Mouse (Mus musculus) lung, embryonic 14.5 days (tissue): ENCODE results near the gene Pcbp4. TPM values are rescaled to one million over a fixed set of nuclear protein-coding genes. Genes with fewer than 3 reads are reported as not detected.

Experiments
- ATAC-seq: fragments of 200-750 bp; cut with Nextera tagmentation; 2 replicates; pipeline ENCODE4 v1.8.0; 2017; ENCODE audit warnings: mild to moderate bottlenecking, moderate TSS enrichment, moderate library complexity; ENCODE audit not compliant: insufficient read depth
- DNase-seq: peaks from one replicate; pipeline ENCODE4 v3.0.0-alpha.2; 2015
- H3K27ac ChIP-seq: fragments of 300-500 bp; sonication (generic); 2 replicates; pipeline ENCODE4 v1.5.1; 2014; ENCODE audit warnings: low read depth, mild to moderate bottlenecking, moderate library complexity
- H3K27me3 ChIP-seq: fragments of 300-500 bp; sonication (generic); 2 replicates; pipeline ENCODE4 v1.6.1; 2014; ENCODE audit warnings: low read length, control low read depth; ENCODE audit not compliant: insufficient read depth
- H3K36me3 ChIP-seq: fragments of 300-500 bp; sonication (generic); 2 replicates; pipeline ENCODE4 v1.6.1; 2014; ENCODE audit warnings: control low read depth; ENCODE audit not compliant: insufficient read depth
- H3K4me1 ChIP-seq: fragments of 300-500 bp; sonication (generic); 2 replicates; pipeline ENCODE4 v1.6.1; 2014; ENCODE audit warnings: antibody characterized with exemption, control low read depth; ENCODE audit not compliant: insufficient read depth
- H3K4me2 ChIP-seq: fragments of 300-500 bp; sonication (generic); 2 replicates; pipeline ENCODE4 v1.6.1; 2014; ENCODE audit warnings: mild to moderate bottlenecking
- H3K4me3 ChIP-seq: fragments of 300-500 bp; sonication (generic); 2 replicates; pipeline ENCODE4 v1.5.1; 2014; ENCODE audit warnings: low read depth, low read length
- H3K9ac ChIP-seq: fragments of 300-500 bp; sonication (generic); 2 replicates; pipeline ENCODE4 v1.6.1; 2014
- H3K9me3 ChIP-seq: fragments of 300-500 bp; sonication (generic); 2 replicates; pipeline ENCODE4 v1.6.1; 2016; ENCODE audit warnings: low read depth, low read length, control low read depth
- CTCF ChIP-seq: IDR thresholded peaks from 2 replicates; pipeline ENCODE4 v1.5.1; 2016; ENCODE audit warnings: antibody characterized with exemption, low read depth
- WGBS: fragments of 180-500 bp; shearing (Covaris S2); extraction: QIAGEN DNeasy Blood & Tissue Kit; methylation state at CpG from one replicate; pipeline ENCODE4 v1.1.7; 2014; 5-methylcytosine and 5-hydroxymethylcytosine counted together
- polyA plus RNA-seq: library from polyadenylated mRNA; unstranded; fragments of >200 nt; fragmentation: Nextera tagmentation; extraction: Ambion mirVana; gene quantifications from 2 replicates; pipeline ENCODE4 v1.2.1, GENCODE M21; 2014

Gene Pcbp4
- polyA plus RNA-seq, 1 experiment from 2014 or later = 109 TPM

GRCm38 (mm10) chr9:106447348-106447747, 5.7 kb upstream of the Pcbp4 start, which contains the start of the genes Abhd14b and Abhd14a:
Abhd14b (plus strand) TSS chr9:106447459.
Abhd14a (minus strand) TSS chr9:106447678.
- H3K4me2 ChIP-seq = peak within 1 kb of the TSS; percentile 89
- DNase-seq (peak; percentile 97), ATAC-seq (peak; percentile 86)
- peak within 1 kb of the TSS; percentile 70 for H3K27ac ChIP-seq
- whole genome bisulfite sequencing = under 1% methylated on average over 24 of the region's 24 CpGs
- no peaks in the 10 kb centered on the region for H3K27me3 ChIP-seq
- 0 out of 2 replicates have a peak, but pooled peaks cover 3% of the 10 kb centered on the region for H3K36me3 ChIP-seq
- no peaks in the 10 kb centered on the region for H3K9me3 ChIP-seq
- peaks cover 28% of the 10 kb centered on the region for H3K4me1 ChIP-seq
- H3K4me3 ChIP-seq = peak within 1 kb of the TSS; percentile 54
- TF ChIP-seq CTCF = peak; percentile 67
- peak within 1 kb of the TSS; percentile 71 for H3K9ac ChIP-seq

- no peak overlapping the region; the same call in 1 of the 2 replicates for H3K9ac ChIP-seq
- H3K4me2 ChIP-seq = peak overlapping the region; percentile 89
- H3K27me3 ChIP-seq = no peaks in the 10 kb centered on the region
- WGBS = 37% methylated on average over 9 of the region's 9 CpGs
- peaks cover 34% of the 10 kb centered on the region for H3K4me1 ChIP-seq
- ATAC-seq = peak; percentile 16
- H3K4me3 ChIP-seq = peak overlapping the region; percentile 54
- H3K36me3 ChIP-seq = 0 out of 2 replicates have a peak, but pooled peaks cover 3% of the 10 kb centered on the region
- no peak for DNase-seq
- H3K9me3 ChIP-seq = no peaks in the 10 kb centered on the region
- no peak for TF ChIP-seq CTCF
- peak overlapping the region; percentile 70; the same call in 1 of the 2 replicates for H3K27ac ChIP-seq
Observed at GRCm38 (mm10) chr9:106447951-106448350, 5.1 kb upstream of the Pcbp4 start.

- WGBS = under 1% methylated on average over 23 of the region's 23 CpGs
- peak; percentile 80 for TF ChIP-seq CTCF
- H3K4me1 ChIP-seq = peaks cover 37% of the 10 kb centered on the region
- no peaks in the 10 kb centered on the region for H3K9me3 ChIP-seq
- peak overlapping the region; percentile 69; the same call in 1 of the 2 replicates for H3K27ac ChIP-seq
- H3K27me3 ChIP-seq = no peaks in the 10 kb centered on the region
- peak overlapping the region; percentile 50 for H3K9ac ChIP-seq
- peak; percentile 48 for ATAC-seq
- peak overlapping the region; percentile 89 for H3K4me2 ChIP-seq
- H3K36me3 ChIP-seq = 0 out of 2 replicates have a peak, but pooled peaks cover under 1% of the 10 kb centered on the region
- H3K4me3 ChIP-seq = peak overlapping the region; percentile 54
- DNase-seq = peak; percentile 86
Observed at GRCm38 (mm10) chr9:106448498-106449031, 4.5 kb upstream of the Pcbp4 start.

- no peak overlapping the region for H3K9ac ChIP-seq
Observed at GRCm38 (mm10) chr9:106449947-106450346, 3.1 kb upstream of the Pcbp4 start.

GRCm38 (mm10) chr9:106450661-106451060, 2.4 kb upstream of the Pcbp4 start:
- 2% methylated on average over 9 of the region's 9 CpGs for WGBS
- peak overlapping the region; percentile 26 for H3K9ac ChIP-seq
- no peak for TF ChIP-seq CTCF
- no peaks in the 10 kb centered on the region for H3K36me3 ChIP-seq
- peaks cover 44% of the 10 kb centered on the region for H3K4me1 ChIP-seq
- peak overlapping the region; percentile 69 for H3K27ac ChIP-seq
- no peaks in the 10 kb centered on the region for H3K9me3 ChIP-seq
- peak overlapping the region; percentile 41; the same call in 1 of the 2 replicates for H3K4me2 ChIP-seq
- DNase-seq = peak; percentile 88
- ATAC-seq = no peak
- H3K27me3 ChIP-seq = no peaks in the 10 kb centered on the region
- H3K4me3 ChIP-seq = no peak overlapping the region

More at GRCm38 (mm10) chr9:106449947-106450346, 3.1 kb upstream of the Pcbp4 start:
- WGBS = 90% methylated on average over 8 of the region's 8 CpGs
- DNase-seq (no peak), ATAC-seq (no peak)
- no peaks in the 10 kb centered on the region for H3K9me3 ChIP-seq
- no peak overlapping the region for H3K4me3 ChIP-seq
- no peaks in the 10 kb centered on the region for H3K27me3 ChIP-seq
- no peak overlapping the region for H3K27ac ChIP-seq
- TF ChIP-seq CTCF = no peak
- H3K4me1 ChIP-seq = peaks cover 40% of the 10 kb centered on the region
- H3K36me3 ChIP-seq = no peaks in the 10 kb centered on the region
- H3K4me2 ChIP-seq = peak overlapping the region; percentile 41; the same call in 1 of the 2 replicates

- TF ChIP-seq CTCF = no peak
- no peaks in the 10 kb centered on the region for H3K36me3 ChIP-seq
- ATAC-seq = no peak
- H3K9me3 ChIP-seq = no peaks in the 10 kb centered on the region
- H3K27ac ChIP-seq = 0 out of 2 replicates have a peak overlapping the region, but pooled peaks have one; percentile 42
- H3K4me1 ChIP-seq = peaks cover 51% of the 10 kb centered on the region
- H3K9ac ChIP-seq = no peak overlapping the region
- WGBS = 58% methylated on average over 11 of the region's 11 CpGs
- no peak overlapping the region for H3K4me3 ChIP-seq
- peak overlapping the region; percentile 41; the same call in 1 of the 2 replicates for H3K4me2 ChIP-seq
- DNase-seq = no peak
- no peaks in the 10 kb centered on the region for H3K27me3 ChIP-seq
Observed at GRCm38 (mm10) chr9:106451298-106451697, 1.8 kb upstream of the Pcbp4 start.

GRCm38 (mm10) chr9:106451899-106452298, 1.2 kb upstream of the Pcbp4 start:
- Histone ChIP-seq H3K27ac (no peak overlapping the region), H3K9ac (no peak overlapping the region), H3K36me3 (no peaks in the 10 kb centered on the region), H3K27me3 (no peaks in the 10 kb centered on the region), H3K4me1 (peaks cover 53% of the 10 kb centered on the region), H3K9me3 (no peaks in the 10 kb centered on the region), H3K4me2 (no peak overlapping the region), H3K4me3 (no peak overlapping the region)
- no peak for DNase-seq
- 17% methylated on average over 2 of the region's 2 CpGs for WGBS
- no peak for TF ChIP-seq CTCF
- ATAC-seq = no peak
